Mouse (Mus musculus) embryonic fibroblast, embryonic 13.5 days (primary cell): ENCODE data around the gene Htr5b.

Source experiments
- CTCF ChIP-seq: IDR thresholded peaks from 2 replicates; pipeline ENCODE4 v1.5.1; 2011; ENCODE audit warnings: mild to moderate bottlenecking, control low read depth, low read length, moderate library complexity, borderline replicate concordance; ENCODE audit not compliant: insufficient read depth
- POLR2A ChIP-seq: IDR thresholded peaks from 2 replicates; pipeline ENCODE4 v1.6.1; 2011; ENCODE audit warnings: low read depth, mild to moderate bottlenecking, control low read depth, low read length, moderate library complexity

DNA sequence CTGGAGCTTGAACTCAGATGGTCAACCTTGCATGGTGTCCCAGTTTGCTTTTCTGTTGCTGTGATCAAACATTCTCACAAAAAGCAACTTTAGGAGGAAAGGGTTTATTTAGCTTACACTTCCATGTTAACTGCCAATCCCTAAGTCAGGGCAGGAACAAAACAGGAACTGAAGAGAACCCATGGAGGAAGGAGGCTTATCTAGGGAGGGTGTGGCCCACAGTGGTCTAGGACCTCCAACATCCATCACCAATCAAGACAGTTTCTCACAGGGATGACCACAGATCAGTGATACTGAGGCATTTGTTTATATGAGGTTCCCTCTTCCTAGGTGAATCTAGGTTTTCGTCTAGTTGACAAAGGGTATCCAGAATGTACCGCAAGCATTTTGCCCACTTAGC lies 16.3 kb downstream of the Htr5b start:
- TF ChIP-seq CTCF (no peak), POLR2A (no peak)
